Mouse (Mus musculus): ENCODE measurements around the gene Wnk1.
A peak's percentile ranks its signal among the peaks of the same experiment; 100 is the strongest.

DNA sequence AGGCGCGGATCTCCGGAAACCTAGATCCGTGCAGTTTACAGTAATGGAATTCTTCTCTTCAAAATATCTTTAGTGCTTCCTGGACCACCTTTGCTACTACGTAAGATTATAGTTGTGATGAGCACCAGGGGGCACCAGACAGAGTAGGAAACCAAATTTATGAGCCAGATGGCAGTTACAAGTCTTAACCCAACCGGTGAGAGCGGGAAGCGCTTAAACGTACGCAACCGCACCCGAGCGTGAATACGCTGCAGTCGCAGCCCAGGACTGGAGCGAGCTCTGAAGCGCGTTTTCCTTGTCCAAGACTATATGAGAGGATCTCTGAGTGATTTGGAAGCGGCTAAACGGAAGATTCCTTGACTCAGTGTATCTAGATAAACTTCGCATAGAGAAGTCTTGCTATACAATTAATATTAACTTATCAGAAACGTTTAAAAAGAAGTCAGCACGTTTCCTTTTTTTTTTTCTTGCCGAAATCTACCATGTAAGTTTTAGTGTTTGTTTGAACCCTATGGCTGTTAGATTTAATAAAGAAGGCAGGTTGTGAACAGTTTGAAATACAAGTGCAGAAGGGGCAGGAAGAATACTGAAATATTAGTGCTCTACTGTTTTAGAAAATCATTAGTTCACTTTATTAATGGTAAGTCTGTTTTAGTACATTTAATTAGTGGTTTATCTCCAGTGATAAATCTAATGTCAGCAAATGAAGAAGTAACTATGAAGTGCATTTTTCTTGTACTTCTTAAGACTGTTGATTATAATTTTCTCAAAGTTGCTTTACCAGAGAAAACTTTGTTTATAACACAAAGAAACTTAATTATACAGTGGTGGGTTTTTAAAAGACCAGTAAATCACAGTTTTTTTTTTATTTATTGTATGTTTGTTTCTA lies 1.4 kb upstream of the Wnk1 start:
- TF ChIP-seq CTCF (IDR thresholded peaks at IDR 0.05; ENCODE audit: low read depth): peak; percentile 87
- TF ChIP-seq EP300 (IDR thresholded peaks at IDR 0.05; ENCODE audit: low read depth): peak; percentile 56; the same call in 1 of the 2 replicates
